Mouse (Mus musculus): ENCODE results near the gene Cbfa2t3. TPM values are rescaled to one million over a fixed set of nuclear protein-coding genes. Genes with fewer than 3 reads are reported as not detected.

Cbfa2t3 gene
- polyA plus RNA-seq, 1 experiment from 2014 or later = 21.4 TPM

GRCm38 (mm10) chr8:122604640-122605039 lies 94.3 kb downstream of the Cbfa2t3 start:
- Histone ChIP-seq H3K4me3 (no peak overlapping the region), H3K4me1 (no peaks in the 10 kb centered on the region), H3K36me3 (replicated peaks) (no peaks in the 10 kb centered on the region), H3K9ac (no peak overlapping the region), H3K4me2 (no peak overlapping the region), H3K27me3 (replicated peaks) (no peaks in the 10 kb centered on the region), H3K27ac (no peak overlapping the region), H3K9me3 (no peaks in the 10 kb centered on the region)
- WGBS = 78% methylated on average over 1 of the region's 1 CpGs
- no peak for ATAC-seq (replicated peaks)

DNA sequence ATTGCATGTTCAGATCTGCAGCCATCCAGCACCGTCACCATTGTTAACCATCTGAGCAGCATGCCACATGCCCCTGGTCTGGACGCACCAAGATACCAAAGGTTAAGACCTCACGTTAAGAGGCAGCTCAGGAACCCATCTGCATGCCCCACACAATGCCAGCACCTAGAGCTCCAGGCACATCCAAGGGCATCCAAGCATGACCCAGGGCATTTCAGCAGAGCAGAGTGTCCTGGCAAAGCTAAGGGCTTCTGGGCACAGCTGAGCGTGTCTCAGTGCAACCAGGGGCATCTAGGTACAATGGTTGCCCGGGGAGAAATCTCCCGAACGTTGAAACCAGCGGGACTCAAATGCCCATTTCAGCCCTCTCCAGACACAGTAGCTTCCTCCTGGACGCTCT lies 98.2 kb downstream of the Cbfa2t3 start:
- 91% methylated on average over 9 of the region's 9 CpGs for WGBS
- no peaks in the 10 kb centered on the region for H3K27me3 ChIP-seq (replicated peaks)
- no peak overlapping the region for H3K9ac ChIP-seq
- H3K27ac ChIP-seq = no peak overlapping the region
- no peaks in the 10 kb centered on the region for H3K4me1 ChIP-seq
- H3K4me2 ChIP-seq = no peak overlapping the region
- no peak for ATAC-seq (replicated peaks)
- no peaks in the 10 kb centered on the region for H3K9me3 ChIP-seq
- 0 out of 2 replicates have a peak, but pooled peaks cover 2% of the 10 kb centered on the region for H3K36me3 ChIP-seq (replicated peaks)
- no peak overlapping the region for H3K4me3 ChIP-seq

- no peaks in the 10 kb centered on the region for H3K4me1 ChIP-seq
- 56% methylated on average over 4 of the region's 4 CpGs for WGBS
- no peak overlapping the region for H3K4me3 ChIP-seq
- ATAC-seq (replicated peaks) = no peak
- no peak overlapping the region for H3K27ac ChIP-seq
- 0 out of 2 replicates have a peak, but pooled peaks cover 2% of the 10 kb centered on the region for H3K36me3 ChIP-seq (replicated peaks)
- H3K4me2 ChIP-seq = no peak overlapping the region
- no peaks in the 10 kb centered on the region for H3K27me3 ChIP-seq (replicated peaks)
- H3K9me3 ChIP-seq = no peaks in the 10 kb centered on the region
- H3K9ac ChIP-seq = no peak overlapping the region
Measured at GRCm38 (mm10) chr8:122596031-122596430, 102.9 kb downstream of the Cbfa2t3 start.

DNA sequence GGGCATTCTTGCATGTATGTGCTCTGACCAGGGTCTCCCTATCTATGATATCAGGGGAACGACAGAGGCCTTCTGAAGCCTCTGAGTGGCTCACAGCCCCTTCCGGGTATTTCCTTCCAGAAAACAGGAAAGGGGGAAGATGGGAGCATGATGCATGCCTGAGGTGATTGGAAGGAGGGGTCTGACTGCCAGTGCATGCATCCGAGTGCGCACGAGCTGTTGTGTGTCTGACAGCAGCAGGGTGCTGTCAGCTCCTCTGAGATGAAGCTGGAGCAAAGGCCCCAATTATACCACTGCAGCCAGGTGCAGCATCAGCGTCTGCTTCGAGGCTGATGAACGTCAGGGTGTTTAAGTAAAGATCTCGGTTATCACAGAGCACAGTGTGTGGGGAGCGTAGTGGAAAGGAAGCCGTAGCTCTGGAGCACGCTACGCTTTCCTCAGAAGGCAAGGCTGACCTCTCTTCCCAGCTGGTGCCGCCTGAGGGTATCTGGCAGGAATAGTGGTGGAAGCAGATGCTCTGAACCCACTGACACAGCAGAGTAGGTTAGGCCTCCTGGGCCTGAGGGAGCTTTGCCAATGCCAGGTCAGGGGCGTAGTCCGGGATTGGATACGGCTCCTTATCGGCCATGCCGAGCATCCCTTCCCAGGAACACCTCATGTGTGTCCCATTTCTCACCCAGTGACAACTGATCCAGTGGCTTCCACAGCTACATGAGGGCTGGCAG lies 105.0 kb downstream of the Cbfa2t3 start:
- H3K27me3 ChIP-seq (replicated peaks) = no peaks in the 10 kb centered on the region
- no peak overlapping the region; the same call in 1 of the 2 replicates for H3K9ac ChIP-seq
- H3K4me2 ChIP-seq = no peak overlapping the region
- H3K9me3 ChIP-seq = no peaks in the 10 kb centered on the region
- no peak for ATAC-seq (replicated peaks)
- H3K36me3 ChIP-seq (replicated peaks) = 0 out of 2 replicates have a peak, but pooled peaks cover 2% of the 10 kb centered on the region
- no peak overlapping the region for H3K4me3 ChIP-seq
- H3K27ac ChIP-seq = peak overlapping the region; percentile 42; the same call in 1 of the 2 replicates
- no peaks in the 10 kb centered on the region for H3K4me1 ChIP-seq
- WGBS = 79% methylated on average over 19 of the region's 19 CpGs

- H3K4me3 ChIP-seq = no peak overlapping the region
Measured at GRCm38 (mm10) chr8:122593240-122593639, 105.7 kb downstream of the Cbfa2t3 start.

DNA sequence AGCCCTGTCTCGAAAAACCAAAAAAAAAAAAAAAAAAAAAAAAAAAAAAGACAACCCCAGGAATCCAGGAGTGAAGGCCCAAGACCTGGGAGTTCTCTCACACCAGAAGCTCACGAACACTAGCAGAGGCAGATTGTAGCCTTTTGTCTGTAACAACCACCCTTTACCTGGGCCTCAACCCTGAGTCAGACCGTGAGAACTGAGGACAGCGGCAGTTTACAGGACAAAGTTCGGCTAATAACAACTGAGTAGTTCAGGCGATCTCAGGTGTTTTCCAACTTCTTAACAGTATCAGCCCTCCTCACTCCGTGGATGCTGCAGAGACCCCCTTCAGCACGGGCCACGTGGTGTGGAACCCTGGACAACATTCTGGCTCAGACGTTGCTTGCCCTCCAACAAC lies 112.2 kb downstream of the Cbfa2t3 start:
- Histone ChIP-seq H3K9ac (no peak overlapping the region), H3K4me1 (no peaks in the 10 kb centered on the region), H3K4me2 (no peak overlapping the region), H3K27me3 (replicated peaks) (no peaks in the 10 kb centered on the region), H3K4me3 (no peak overlapping the region), H3K36me3 (replicated peaks) (no peaks in the 10 kb centered on the region), H3K9me3 (no peaks in the 10 kb centered on the region), H3K27ac (no peak overlapping the region)
- no peak for ATAC-seq (replicated peaks)
- WGBS = 88% methylated on average over 10 of the region's 10 CpGs

More at GRCm38 (mm10) chr8:122593240-122593639, 105.7 kb downstream of the Cbfa2t3 start:
- H3K36me3 ChIP-seq (replicated peaks) = 0 out of 2 replicates have a peak, but pooled peaks cover 2% of the 10 kb centered on the region
- 0 out of 2 replicates have a peak overlapping the region, but pooled peaks have one; percentile 42 for H3K27ac ChIP-seq
- 78% methylated on average over 12 of the region's 12 CpGs for WGBS
- H3K9me3 ChIP-seq = no peaks in the 10 kb centered on the region
- no peak overlapping the region for H3K4me2 ChIP-seq
- H3K4me1 ChIP-seq = no peaks in the 10 kb centered on the region
- no peak overlapping the region for H3K9ac ChIP-seq
- no peak for ATAC-seq (replicated peaks)
- H3K27me3 ChIP-seq (replicated peaks) = no peaks in the 10 kb centered on the region

DNA sequence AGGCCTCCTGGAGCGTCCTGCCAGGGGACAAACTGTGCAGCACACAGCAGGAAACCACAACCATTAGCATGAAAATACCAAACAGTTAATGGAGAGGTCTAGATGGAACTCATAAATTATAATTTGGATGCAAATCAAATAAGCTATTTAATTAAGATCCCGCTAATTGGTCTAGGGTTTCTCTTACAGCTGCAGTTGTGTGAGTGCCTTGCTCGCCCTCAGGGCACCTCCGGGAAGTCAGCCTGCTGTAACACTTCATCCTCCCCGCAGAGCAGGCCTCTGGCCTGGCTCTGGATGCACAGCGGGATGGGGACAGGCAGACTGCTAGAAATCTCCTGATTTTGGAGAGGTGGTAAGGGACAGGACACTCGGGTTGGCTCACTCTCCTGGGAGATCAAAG lies 112.7 kb downstream of the Cbfa2t3 start:
- no peaks in the 10 kb centered on the region for H3K27me3 ChIP-seq (replicated peaks)
- H3K4me2 ChIP-seq = no peak overlapping the region
- H3K9ac ChIP-seq = no peak overlapping the region
- H3K4me3 ChIP-seq = no peak overlapping the region
- H3K4me1 ChIP-seq = no peaks in the 10 kb centered on the region
- no peaks in the 10 kb centered on the region for H3K36me3 ChIP-seq (replicated peaks)
- no peaks in the 10 kb centered on the region for H3K9me3 ChIP-seq
- ATAC-seq (replicated peaks) = no peak
- 58% methylated on average over 7 of the region's 7 CpGs for WGBS
- no peak overlapping the region for H3K27ac ChIP-seq

GRCm38 (mm10) chr8:122585411-122585891 lies 113.5 kb downstream of the Cbfa2t3 start:
- ATAC-seq (replicated peaks) = no peak
- WGBS = 77% methylated on average over 14 of the region's 14 CpGs
- no peak overlapping the region for H3K27ac ChIP-seq
- no peaks in the 10 kb centered on the region for H3K9me3 ChIP-seq
- no peaks in the 10 kb centered on the region for H3K4me1 ChIP-seq
- H3K4me3 ChIP-seq = no peak overlapping the region
- no peak overlapping the region for H3K9ac ChIP-seq
- H3K4me2 ChIP-seq = no peak overlapping the region
- H3K27me3 ChIP-seq (replicated peaks) = no peaks in the 10 kb centered on the region
- H3K36me3 ChIP-seq (replicated peaks) = no peaks in the 10 kb centered on the region

DNA sequence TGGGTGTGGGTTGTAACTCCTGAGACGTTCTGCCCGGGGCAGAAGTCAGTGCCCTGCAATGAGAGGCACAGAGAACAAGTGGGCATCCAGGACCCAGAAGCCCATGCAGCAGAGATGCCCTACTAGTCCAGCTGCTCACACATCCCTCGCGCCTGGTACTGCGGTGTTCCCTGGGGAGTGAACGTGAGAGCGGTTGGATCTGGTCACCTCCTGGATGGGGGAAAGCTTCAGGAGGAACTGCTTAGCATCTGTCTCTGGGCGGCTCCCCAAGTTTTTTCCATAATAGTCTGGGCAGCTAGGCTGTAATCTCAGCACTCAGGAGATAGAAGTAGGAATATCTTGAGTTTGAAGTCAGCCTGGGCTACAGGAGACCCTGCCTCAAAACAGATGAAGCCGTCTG lies 113.9 kb downstream of the Cbfa2t3 start:
- H3K9ac ChIP-seq = no peak overlapping the region
- no peaks in the 10 kb centered on the region for H3K9me3 ChIP-seq
- H3K36me3 ChIP-seq (replicated peaks) = no peaks in the 10 kb centered on the region
- no peak for ATAC-seq (replicated peaks)
- no peaks in the 10 kb centered on the region for H3K27me3 ChIP-seq (replicated peaks)
- H3K27ac ChIP-seq = no peak overlapping the region
- 86% methylated on average over 9 of the region's 9 CpGs for WGBS
- H3K4me3 ChIP-seq = no peak overlapping the region
- H3K4me1 ChIP-seq = no peaks in the 10 kb centered on the region
- no peak overlapping the region for H3K4me2 ChIP-seq

DNA sequence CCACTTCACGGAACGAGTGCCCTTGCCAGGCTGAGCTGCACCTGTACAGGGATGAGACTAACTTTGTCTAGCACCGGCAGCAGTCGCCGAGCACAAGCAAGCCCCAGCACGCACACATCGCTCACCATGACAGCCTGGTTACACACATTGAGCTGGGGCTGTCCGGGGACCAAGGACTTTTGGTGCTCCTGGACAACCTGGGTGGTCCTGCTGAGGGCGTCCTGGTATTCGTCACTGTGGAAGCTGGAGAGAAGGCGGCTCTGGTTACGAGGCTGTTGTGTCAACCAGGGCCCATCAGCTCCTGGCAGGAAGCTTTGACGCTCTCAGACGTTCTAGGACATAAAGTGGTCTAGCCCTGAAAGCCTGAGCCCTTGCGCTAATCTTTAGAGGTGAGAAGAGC lies 118.0 kb downstream of the Cbfa2t3 start:
- H3K4me3 ChIP-seq = no peak overlapping the region
- no peak for ATAC-seq (replicated peaks)
- H3K36me3 ChIP-seq (replicated peaks) = no peaks in the 10 kb centered on the region
- no peak overlapping the region for H3K4me2 ChIP-seq
- no peaks in the 10 kb centered on the region for H3K27me3 ChIP-seq (replicated peaks)
- no peak overlapping the region for H3K9ac ChIP-seq
- peaks cover 11% of the 10 kb centered on the region for H3K4me1 ChIP-seq
- 84% methylated on average over 13 of the region's 15 CpGs for WGBS
- H3K9me3 ChIP-seq = no peaks in the 10 kb centered on the region
- no peak overlapping the region for H3K27ac ChIP-seq

DNA sequence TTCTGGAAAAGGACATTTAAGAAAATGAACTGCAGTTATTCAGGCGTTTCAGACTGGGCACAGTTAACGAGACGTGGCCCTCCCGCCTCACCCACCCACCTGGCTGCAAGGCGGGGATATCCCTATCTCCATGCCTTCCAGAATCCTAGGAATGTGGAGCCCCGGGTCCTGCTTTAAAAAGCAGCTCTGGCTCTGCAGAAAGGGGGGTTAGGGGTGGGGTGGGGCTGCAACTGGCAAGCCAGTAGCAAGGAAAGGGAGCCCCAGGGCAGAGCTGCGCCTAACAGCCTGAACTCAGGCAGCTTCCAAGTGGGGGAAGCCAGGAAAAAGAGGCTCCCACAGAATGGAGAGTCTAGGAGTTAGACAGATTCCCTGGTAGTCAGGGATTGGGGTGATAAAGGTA lies 119.7 kb downstream of the Cbfa2t3 start:
- H3K4me3 ChIP-seq = no peak overlapping the region
- H3K9ac ChIP-seq = no peak overlapping the region
- H3K27me3 ChIP-seq (replicated peaks) = no peaks in the 10 kb centered on the region
- peaks cover 28% of the 10 kb centered on the region for H3K4me1 ChIP-seq
- ATAC-seq (replicated peaks) = no peak
- H3K27ac ChIP-seq = no peak overlapping the region
- H3K9me3 ChIP-seq = no peaks in the 10 kb centered on the region
- H3K4me2 ChIP-seq = no peak overlapping the region
- H3K36me3 ChIP-seq (replicated peaks) = no peaks in the 10 kb centered on the region
- whole genome bisulfite sequencing = 35% methylated on average over 7 of the region's 7 CpGs

GRCm38 (mm10) chr8:122577116-122577515 lies 121.8 kb downstream of the Cbfa2t3 start:
- H3K27me3 ChIP-seq (replicated peaks) = no peaks in the 10 kb centered on the region
- H3K9me3 ChIP-seq = no peaks in the 10 kb centered on the region
- WGBS = 41% methylated on average over 10 of the region's 10 CpGs
- ATAC-seq (replicated peaks) = peak; percentile 55
- H3K4me1 ChIP-seq = peaks cover 33% of the 10 kb centered on the region
- no peaks in the 10 kb centered on the region for H3K36me3 ChIP-seq (replicated peaks)
- peak overlapping the region; percentile 87 for H3K4me2 ChIP-seq
- H3K4me3 ChIP-seq = peak overlapping the region; percentile 63
- peak overlapping the region; percentile 75 for H3K27ac ChIP-seq
- peak overlapping the region; percentile 83 for H3K9ac ChIP-seq

DNA sequence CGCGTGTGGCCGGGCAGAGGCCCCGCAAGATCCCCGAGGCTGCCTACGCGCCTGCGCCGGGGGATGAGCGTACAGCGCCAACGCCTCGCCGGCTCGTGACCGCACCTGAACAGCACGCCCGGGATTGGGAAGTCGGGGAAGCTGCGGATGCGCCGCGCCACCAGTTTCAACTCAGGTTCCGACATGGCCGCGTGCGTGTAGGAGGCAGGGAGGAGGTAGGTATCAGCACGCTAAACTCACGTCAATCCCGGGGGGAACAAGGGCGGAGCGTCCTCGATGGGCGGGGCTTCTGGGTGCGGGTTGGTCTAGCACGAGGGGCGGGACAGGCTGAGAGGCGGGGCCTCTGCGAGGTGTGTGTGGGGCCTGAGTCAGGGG lies 122.3 kb downstream of the Cbfa2t3 start, which contains the start of gene Aprt:
Aprt (minus strand) TSS at position 262 of the 375 bp plus-strand sequence.
- H3K4me1 ChIP-seq = peaks cover 33% of the 10 kb centered on the region
- H3K27me3 ChIP-seq (replicated peaks) = no peaks in the 10 kb centered on the region
- H3K4me3 ChIP-seq = peak within 1 kb of the TSS; percentile 63
- under 1% methylated on average over 39 of the region's 39 CpGs for WGBS
- H3K4me2 ChIP-seq = peak within 1 kb of the TSS; percentile 87
- no peaks in the 10 kb centered on the region for H3K36me3 ChIP-seq (replicated peaks)
- no peaks in the 10 kb centered on the region for H3K9me3 ChIP-seq
- H3K27ac ChIP-seq = peak within 1 kb of the TSS; percentile 75
- peak; percentile 93 for ATAC-seq (replicated peaks)
- peak within 1 kb of the TSS; percentile 83 for H3K9ac ChIP-seq
